Mouse (Mus musculus) embryonic facial prominence, embryonic 14.5 days (tissue): ENCODE results near the gene Adcy4. TPM values are rescaled to one million over a fixed set of nuclear protein-coding genes. Genes with fewer than 3 reads are reported as not detected.
"Not testable (repeated sequence)": the region's sequence is repeated elsewhere in the genome, so short reads cannot be mapped to it uniquely, and the experiment has no call there.

ENCODE experiments used
- ATAC-seq: fragments of 200-750 bp; cut with Nextera tagmentation; 2 replicates; pipeline ENCODE4 v1.8.0; 2017; ENCODE audit warnings: low read depth, moderate number of reproducible peaks, moderate TSS enrichment
- DNase-seq: peaks from one replicate; pipeline ENCODE4 v3.0.0-alpha.2; 2015; ENCODE audit warnings: low spot score
- H3K27ac ChIP-seq: fragments of 300-500 bp; sonication (generic); replicated peaks from 2 replicates; pipeline ENCODE4 v1.5.1; 2014; ENCODE audit warnings: low read depth, mild to moderate bottlenecking, low read length, moderate library complexity
- H3K27me3 ChIP-seq: fragments of 300-500 bp; sonication (generic); replicated peaks from 2 replicates; pipeline ENCODE4 v1.6.1; 2014; ENCODE audit warnings: low read length; ENCODE audit not compliant: control insufficient read depth, insufficient read depth
- H3K36me3 ChIP-seq: fragments of 300-500 bp; sonication (generic); 2 replicates; pipeline ENCODE4 v1.6.1; 2014; ENCODE audit warnings: low read length, mixed read lengths; ENCODE audit not compliant: control insufficient read depth, insufficient read depth
- H3K4me1 ChIP-seq: fragments of 300-500 bp; sonication (generic); 2 replicates; pipeline ENCODE4 v1.6.1; 2014; ENCODE audit warnings: antibody characterized with exemption, low read length; ENCODE audit not compliant: control insufficient read depth, insufficient read depth
- H3K4me2 ChIP-seq: fragments of 300-500 bp; sonication (generic); 2 replicates; pipeline ENCODE4 v1.6.1; 2014; ENCODE audit warnings: low read depth, mild to moderate bottlenecking, low read length, moderate library complexity, mixed read lengths
- H3K4me3 ChIP-seq: fragments of 300-500 bp; sonication (generic); 2 replicates; pipeline ENCODE4 v1.5.1; 2014; ENCODE audit warnings: low read depth, mild to moderate bottlenecking, low read length
- H3K9ac ChIP-seq: fragments of 300-500 bp; sonication (generic); 2 replicates; pipeline ENCODE4 v1.6.1; 2014; ENCODE audit warnings: low read depth, mild to moderate bottlenecking, low read length, moderate library complexity, mixed read lengths
- H3K9me3 ChIP-seq: fragments of 300-500 bp; sonication (generic); 2 replicates; pipeline ENCODE4 v1.6.1; 2016; ENCODE audit warnings: low read length; ENCODE audit not compliant: control insufficient read depth
- WGBS: fragments of 180-500 bp; shearing (Covaris S2); extraction: QIAGEN DNeasy Blood & Tissue Kit; methylation state at CpG from one replicate; pipeline ENCODE4 v1.1.7; 2014; 5-methylcytosine and 5-hydroxymethylcytosine counted together
- polyA plus RNA-seq: library from polyadenylated mRNA; unstranded; fragments of >200 nt; fragmentation: Nextera tagmentation; extraction: Ambion mirVana; gene quantifications from 2 replicates; pipeline ENCODE4 v1.2.1, GENCODE M21; 2014

Adcy4 gene
- polyA plus RNA-seq, 1 experiment from 2014 or later: 13.4 TPM

GRCm38 (mm10) chr14:55767519-55768414 lies 16.1 kb downstream of the Adcy4 start:
- H3K27me3 ChIP-seq: peaks cover 29% of the 10 kb centered on the region
- DNase-seq (peak; percentile 55), ATAC-seq (peak; percentile 47; the same call in 1 of the 2 replicates)
- H3K27ac ChIP-seq: no peak overlapping the region
- H3K9ac ChIP-seq: peak overlapping the region; percentile 62
- 12% methylated on average over 40 of the region's 52 CpGs for WGBS
- H3K4me3 ChIP-seq: peak overlapping the region; percentile 43
- H3K4me1 ChIP-seq: peaks cover under 1% of the 10 kb centered on the region; the same call in 1 of the 2 replicates
- no peaks in the 10 kb centered on the region; the same call in 1 of the 2 replicates for H3K36me3 ChIP-seq
- H3K9me3 ChIP-seq: no peaks in the 10 kb centered on the region
- H3K4me2 ChIP-seq: peak overlapping the region; percentile 76

GRCm38 (mm10) chr14:55765696-55766095 lies 18.2 kb downstream of the Adcy4 start, which contains the start of gene Ltb4r1:
Gene Ltb4r1 (plus strand): TSS chr14:55765962.
- H3K27me3 ChIP-seq: peaks cover 43% of the 10 kb centered on the region
- DNase-seq (no peak), ATAC-seq (no peak)
- H3K4me2 ChIP-seq: no peak within 1 kb of the TSS
- H3K27ac ChIP-seq: no peak within 1 kb of the TSS
- WGBS: 74% methylated on average over 4 of the region's 4 CpGs
- H3K9me3 ChIP-seq: no peaks in the 10 kb centered on the region
- no peak within 1 kb of the TSS for H3K9ac ChIP-seq
- peaks cover 9% of the 10 kb centered on the region; the same call in 1 of the 2 replicates for H3K4me1 ChIP-seq
- no peaks in the 10 kb centered on the region; the same call in 1 of the 2 replicates for H3K36me3 ChIP-seq
- H3K4me3 ChIP-seq: no peak within 1 kb of the TSS

- Histone ChIP-seq H3K36me3 (no peaks in the 10 kb centered on the region), H3K9me3 (no peaks in the 10 kb centered on the region), H3K27me3 (peaks cover 37% of the 10 kb centered on the region), H3K4me3 (no peak overlapping the region; the same call in 1 of the 2 replicates), H3K27ac (peak overlapping the region; percentile 40; the same call in 1 of the 2 replicates), H3K4me2 (peak overlapping the region; percentile 95), H3K9ac (peak overlapping the region; percentile 76), H3K4me1 (peaks cover 9% of the 10 kb centered on the region; the same call in 1 of the 2 replicates)
- ATAC-seq (no peak), DNase-seq (no peak)
- 56% methylated on average over 7 of the region's 7 CpGs for WGBS
Measured at GRCm38 (mm10) chr14:55763166-55763565, 20.7 kb downstream of the Adcy4 start.

- H3K4me1 ChIP-seq: peaks cover 9% of the 10 kb centered on the region; the same call in 1 of the 2 replicates
- ATAC-seq: peak; percentile 80
- no peaks in the 10 kb centered on the region for H3K9me3 ChIP-seq
- peak overlapping the region; percentile 76 for H3K9ac ChIP-seq
- H3K4me3 ChIP-seq: peak overlapping the region; percentile 55
- H3K36me3 ChIP-seq: no peaks in the 10 kb centered on the region
- peak overlapping the region; percentile 40 for H3K27ac ChIP-seq
- DNase-seq: peak; percentile 55
- H3K4me2 ChIP-seq: peak overlapping the region; percentile 95
- WGBS: 0% methylated on average over 40 of the region's 77 CpGs
- H3K27me3 ChIP-seq: peaks cover 30% of the 10 kb centered on the region
Measured at GRCm38 (mm10) chr14:55762001-55762821, 21.7 kb downstream of the Adcy4 start.

- H3K4me3 ChIP-seq: peak within 1 kb of the TSS; percentile 55
- 78% methylated on average over 6 of the region's 6 CpGs for WGBS
Measured at GRCm38 (mm10) chr14:55761163-55761562, 22.7 kb downstream of the Adcy4 start, which contains the start of gene Ltb4r2. Gene Ltb4r2 (plus strand): TSS chr14:55761428.

GRCm38 (mm10) chr14:55760156-55760555 lies 23.7 kb downstream of the Adcy4 start:
- not testable (repeated sequence) for ATAC-seq, H3K9me3 ChIP-seq, H3K27ac ChIP-seq, H3K4me1 ChIP-seq
- peak overlapping the region; percentile 45; the same call in 1 of the 2 replicates for H3K9ac ChIP-seq
- WGBS: 2% methylated on average over 5 of the region's 6 CpGs
- peak; percentile 82 for DNase-seq
- peak overlapping the region; percentile 10; the same call in 1 of the 2 replicates for H3K4me3 ChIP-seq
- peak overlapping the region; percentile 50 for H3K4me2 ChIP-seq
- peaks cover 18% of the 10 kb centered on the region for H3K36me3 ChIP-seq
- H3K27me3 ChIP-seq: peaks cover 18% of the 10 kb centered on the region

More at GRCm38 (mm10) chr14:55761163-55761562, 22.7 kb downstream of the Adcy4 start, which contains the start of gene Ltb4r2:
- DNase-seq: no peak
- peak within 1 kb of the TSS; percentile 76 for H3K9ac ChIP-seq
- H3K4me1 ChIP-seq: peaks cover 9% of the 10 kb centered on the region; the same call in 1 of the 2 replicates
- ATAC-seq: no peak
- H3K9me3 ChIP-seq: no peaks in the 10 kb centered on the region
- peak within 1 kb of the TSS; percentile 95 for H3K4me2 ChIP-seq
- H3K36me3 ChIP-seq: peaks cover 8% of the 10 kb centered on the region
- peak within 1 kb of the TSS; percentile 40; the same call in 1 of the 2 replicates for H3K27ac ChIP-seq
- H3K27me3 ChIP-seq: peaks cover 24% of the 10 kb centered on the region

- Histone ChIP-seq H3K9ac (no peak within 1 kb of the TSS), H3K4me1 (peaks cover 9% of the 10 kb centered on the region; the same call in 1 of the 2 replicates), H3K36me3 (peaks cover 36% of the 10 kb centered on the region), H3K4me3 (no peak within 1 kb of the TSS), H3K27ac (no peak within 1 kb of the TSS), H3K4me2 (peak within 1 kb of the TSS; percentile 30), H3K9me3 (no peaks in the 10 kb centered on the region), H3K27me3 (peaks cover 14% of the 10 kb centered on the region)
- WGBS: 15% methylated on average over 8 of the region's 8 CpGs
- DNase-seq: peak; percentile 78
- no peak for ATAC-seq
Measured at GRCm38 (mm10) chr14:55758363-55758784, 25.5 kb downstream of the Adcy4 start, which contains the start of gene Cideb. Gene Cideb (minus strand): TSS chr14:55758458.

GRCm38 (mm10) chr14:55757566-55757965 lies 26.3 kb downstream of the Adcy4 start:
- Histone ChIP-seq H3K27me3 (peaks cover 14% of the 10 kb centered on the region), H3K27ac (no peak overlapping the region), H3K9ac (no peak overlapping the region), H3K9me3 (no peaks in the 10 kb centered on the region), H3K4me3 (no peak overlapping the region), H3K4me2 (no peak overlapping the region), H3K4me1 (peaks cover 6% of the 10 kb centered on the region; the same call in 1 of the 2 replicates), H3K36me3 (peaks cover 44% of the 10 kb centered on the region)
- WGBS: 86% methylated on average over 6 of the region's 6 CpGs
- ATAC-seq (no peak), DNase-seq (no peak)
